Mouse (Mus musculus) kidney, postnatal 0 days (tissue): ENCODE measurements around the gene Wdr5b. TPM values are rescaled to one million over a fixed set of nuclear protein-coding genes. Genes with fewer than 3 reads are reported as not detected.
"Not testable (repeated sequence)": the region's sequence is repeated elsewhere in the genome, so short reads cannot be mapped to it uniquely, and the experiment has no call there.

Source experiments
- ATAC-seq: fragments of 200-750 bp; cut with Nextera tagmentation; replicated peaks from 2 replicates; pipeline ENCODE4 v1.8.0; 2017; ENCODE audit warnings: low read depth, moderate number of reproducible peaks, moderate TSS enrichment, moderate library complexity; ENCODE audit not compliant: low FRiP score
- DNase-seq: peaks from one replicate; pipeline ENCODE4 v3.0.0-alpha.2; 2016; ENCODE audit warnings: low spot score
- H3K27ac ChIP-seq: fragments of 300-500 bp; sonication (generic); 2 replicates; pipeline ENCODE4 v1.5.1; 2014; ENCODE audit warnings: mild to moderate bottlenecking
- H3K27me3 ChIP-seq: fragments of 300-500 bp; sonication (generic); 2 replicates; pipeline ENCODE4 v1.6.1; 2014; ENCODE audit warnings: low read length, mixed read lengths; ENCODE audit not compliant: insufficient read depth
- H3K36me3 ChIP-seq: fragments of 300-500 bp; sonication (generic); 2 replicates; pipeline ENCODE4 v1.6.1; 2014; ENCODE audit warnings: low read length, mixed read lengths; ENCODE audit not compliant: insufficient read depth
- H3K4me1 ChIP-seq: fragments of 300-500 bp; sonication (generic); replicated peaks from 2 replicates; pipeline ENCODE4 v1.6.1; 2014; ENCODE audit warnings: antibody characterized with exemption, low read length, mixed read lengths; ENCODE audit not compliant: insufficient read depth
- H3K4me2 ChIP-seq: fragments of 300-500 bp; sonication (generic); 2 replicates; pipeline ENCODE4 v1.6.1; 2014; ENCODE audit warnings: mild to moderate bottlenecking, low read length, moderate library complexity, mixed read lengths
- H3K4me3 ChIP-seq: fragments of 300-500 bp; sonication (generic); replicated peaks from 2 replicates; pipeline ENCODE4 v1.5.1; 2014; ENCODE audit warnings: low read depth, low read length
- H3K9ac ChIP-seq: fragments of 300-500 bp; sonication (generic); 2 replicates; pipeline ENCODE4 v1.6.1; 2014; ENCODE audit warnings: low read depth, low read length
- H3K9me3 ChIP-seq: fragments of 300-500 bp; sonication (generic); replicated peaks from 2 replicates; pipeline ENCODE4 v1.6.1; 2016; ENCODE audit warnings: low read length, inconsistent platforms, mixed read lengths
- CTCF ChIP-seq: IDR thresholded peaks from 2 replicates; pipeline ENCODE4 v1.5.1; 2016; ENCODE audit warnings: antibody characterized with exemption, low read depth, mild to moderate bottlenecking, moderate library complexity
- WGBS: fragments of 180-500 bp; shearing (Covaris S2); extraction: QIAGEN DNeasy Blood & Tissue Kit; methylation state at CpG from one replicate; pipeline ENCODE4 v1.1.7; 2014; 5-methylcytosine and 5-hydroxymethylcytosine counted together
- polyA plus RNA-seq: library from polyadenylated mRNA; unstranded; fragments of >200 nt; fragmentation: Nextera tagmentation; extraction: Ambion mirVana; gene quantifications from 2 replicates; pipeline ENCODE4 v1.2.1, GENCODE M21; 2015

The Wdr5b gene
- polyA plus RNA-seq, 1 experiment from 2014 or later: 8.1 TPM

GRCm38 (mm10) chr16:36054920-36055319 is 13.9 kb downstream of the Wdr5b start:
- no peak for DNase-seq
- 93% methylated on average over 8 of the region's 8 CpGs for WGBS
- Histone ChIP-seq H3K4me1 (no peaks in the 10 kb centered on the region), H3K9ac (no peak overlapping the region), H3K4me3 (no peak overlapping the region), H3K4me2 (no peak overlapping the region), H3K27ac (no peak overlapping the region), H3K36me3 (peaks cover 20% of the 10 kb centered on the region), H3K9me3 (no peaks in the 10 kb centered on the region), H3K27me3 (no peaks in the 10 kb centered on the region)
- no peak for TF ChIP-seq CTCF
- ATAC-seq: no peak

DNA sequence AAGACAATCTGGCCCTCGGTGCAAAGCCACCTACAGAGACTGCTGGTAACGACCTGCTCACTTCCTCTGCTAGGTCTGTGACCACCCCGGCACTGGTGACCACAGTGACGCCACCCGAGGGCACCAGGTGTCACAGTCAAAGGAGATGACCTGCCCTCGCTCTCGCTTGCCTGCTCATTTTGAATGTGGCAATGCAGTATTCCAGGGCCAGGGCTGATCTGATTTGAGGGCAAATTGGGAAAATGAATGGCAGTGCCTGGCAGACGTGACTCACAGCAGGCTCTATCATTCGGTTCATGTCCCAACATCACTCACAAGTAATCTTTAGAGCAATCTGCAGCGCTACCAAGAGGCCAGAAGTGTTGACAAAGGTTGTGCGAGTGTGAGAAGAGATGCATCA is 15.4 kb downstream of the Wdr5b start:
- no peaks in the 10 kb centered on the region for H3K4me1 ChIP-seq
- no peaks in the 10 kb centered on the region for H3K27me3 ChIP-seq
- no peak for TF ChIP-seq CTCF
- H3K4me2 ChIP-seq: no peak overlapping the region
- peaks cover 11% of the 10 kb centered on the region for H3K36me3 ChIP-seq
- DNase-seq (no peak), ATAC-seq (no peak)
- no peak overlapping the region for H3K27ac ChIP-seq
- H3K9ac ChIP-seq: no peak overlapping the region
- H3K9me3 ChIP-seq: no peaks in the 10 kb centered on the region
- 87% methylated on average over 11 of the region's 11 CpGs for WGBS
- H3K4me3 ChIP-seq: no peak overlapping the region

DNA sequence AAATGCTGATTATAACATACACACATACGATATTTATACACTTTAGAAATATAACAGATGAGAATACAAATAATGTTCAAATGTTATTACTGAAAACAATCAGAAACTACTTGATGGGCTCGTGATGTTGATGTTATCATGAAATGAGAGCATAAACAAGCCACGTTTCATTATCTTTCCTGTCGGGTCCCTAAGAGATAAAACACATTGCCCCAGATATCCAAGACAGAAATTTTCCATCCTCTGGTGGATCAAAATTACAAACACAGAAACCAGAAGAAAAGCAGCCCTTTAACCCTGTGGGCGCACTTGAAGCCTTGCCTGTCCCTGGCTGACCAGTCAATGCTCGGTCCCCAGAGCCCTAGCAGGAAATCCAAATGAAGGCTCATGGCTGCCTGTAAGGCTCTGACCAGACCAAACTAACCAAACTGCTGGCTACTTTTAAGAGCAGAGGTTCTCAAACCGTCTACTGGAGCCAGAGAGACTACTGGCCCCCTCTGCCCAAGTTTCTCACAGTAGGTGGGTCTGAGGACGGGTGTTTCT is 17.0 kb downstream of the Wdr5b start:
- no peaks in the 10 kb centered on the region for H3K4me1 ChIP-seq
- no peak overlapping the region for H3K9ac ChIP-seq
- ATAC-seq: no peak
- no peaks in the 10 kb centered on the region for H3K27me3 ChIP-seq
- WGBS: 73% methylated on average over 8 of the region's 8 CpGs
- DNase-seq: no peak
- no peak overlapping the region for H3K27ac ChIP-seq
- no peak overlapping the region for H3K4me3 ChIP-seq
- no peak for TF ChIP-seq CTCF
- H3K9me3 ChIP-seq: no peaks in the 10 kb centered on the region
- H3K4me2 ChIP-seq: no peak overlapping the region
- H3K36me3 ChIP-seq: no peaks in the 10 kb centered on the region

DNA sequence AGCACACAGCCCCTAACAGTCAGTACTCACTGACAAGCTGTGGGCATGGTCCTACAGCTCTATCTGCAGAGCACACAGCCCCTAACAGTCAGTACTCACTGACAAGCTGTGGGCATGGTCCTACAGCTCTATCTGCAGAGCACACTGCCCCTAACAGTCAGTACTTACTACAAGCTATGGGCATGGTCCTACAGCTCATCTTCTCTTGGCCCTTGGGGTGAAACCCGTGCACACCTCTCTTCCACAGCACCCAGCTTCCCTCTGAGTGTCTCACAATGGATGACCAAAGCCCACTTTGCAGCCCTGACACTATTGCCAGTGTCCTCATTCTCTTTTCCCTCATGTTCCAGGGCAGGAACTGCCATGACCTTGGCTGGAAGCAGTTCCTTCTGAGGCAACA is 21.5 kb downstream of the Wdr5b start:
- not testable (repeated sequence) for H3K27me3 ChIP-seq, H3K4me2 ChIP-seq, H3K4me1 ChIP-seq, H3K36me3 ChIP-seq, H3K9ac ChIP-seq, H3K4me3 ChIP-seq, H3K9me3 ChIP-seq, H3K27ac ChIP-seq, ATAC-seq, DNase-seq
- WGBS: 92% methylated on average over 1 of the region's 1 CpGs

- no peak for DNase-seq
- Histone ChIP-seq H3K27ac (no peak overlapping the region), H3K27me3 (no peaks in the 10 kb centered on the region), H3K4me3 (no peak overlapping the region), H3K36me3 (no peaks in the 10 kb centered on the region), H3K9ac (no peak overlapping the region), H3K4me2 (no peak overlapping the region), H3K4me1 (no peaks in the 10 kb centered on the region; the same call in 1 of the 2 replicates), H3K9me3 (no peaks in the 10 kb centered on the region)
- no peak for TF ChIP-seq CTCF
- 67% methylated on average over 2 of the region's 2 CpGs for WGBS
- ATAC-seq: no peak
Measured at GRCm38 (mm10) chr16:36063315-36063714, 22.3 kb downstream of the Wdr5b start.

GRCm38 (mm10) chr16:36064904-36065303 is 23.9 kb downstream of the Wdr5b start:
- no peak overlapping the region for H3K27ac ChIP-seq
- H3K36me3 ChIP-seq: no peaks in the 10 kb centered on the region
- TF ChIP-seq CTCF: no peak
- no peak overlapping the region for H3K4me3 ChIP-seq
- 81% methylated on average over 5 of the region's 5 CpGs for WGBS
- H3K4me1 ChIP-seq: no peaks in the 10 kb centered on the region; the same call in 1 of the 2 replicates
- DNase-seq (no peak), ATAC-seq (no peak)
- H3K4me2 ChIP-seq: no peak overlapping the region
- H3K9ac ChIP-seq: no peak overlapping the region
- H3K27me3 ChIP-seq: no peaks in the 10 kb centered on the region
- no peaks in the 10 kb centered on the region for H3K9me3 ChIP-seq

DNA sequence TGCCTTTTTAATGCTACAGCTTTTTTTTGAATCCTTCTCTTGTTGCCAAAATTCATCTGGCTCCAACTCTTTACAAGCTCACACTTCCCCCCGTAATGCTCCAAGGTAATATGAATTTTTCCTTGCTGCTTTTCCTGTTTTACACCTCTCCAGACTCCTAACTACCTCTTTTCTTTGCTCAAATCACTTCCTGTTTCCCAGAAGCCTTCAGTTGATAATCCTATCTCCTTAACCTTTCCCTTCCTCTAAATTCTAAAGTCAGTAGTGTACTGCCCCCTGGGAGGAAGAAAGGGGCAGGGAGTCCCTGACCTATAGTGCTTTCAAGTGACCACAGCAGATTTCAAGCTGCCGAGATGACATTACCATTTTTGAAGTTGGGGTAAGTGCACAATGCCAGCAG is 26.7 kb downstream of the Wdr5b start:
- no peak for ATAC-seq
- 51% methylated on average over 2 of the region's 2 CpGs for WGBS

More for the DNA sequence above, 26.7 kb downstream of the Wdr5b start:
- Histone ChIP-seq H3K27me3 (no peaks in the 10 kb centered on the region), H3K9me3 (no peaks in the 10 kb centered on the region), H3K4me1 (no peaks in the 10 kb centered on the region; the same call in 1 of the 2 replicates), H3K4me3 (no peak overlapping the region), H3K9ac (no peak overlapping the region), H3K27ac (no peak overlapping the region), H3K36me3 (no peaks in the 10 kb centered on the region), H3K4me2 (no peak overlapping the region)
- no peak for TF ChIP-seq CTCF
- no peak for DNase-seq
